Mouse (Mus musculus) ES-Bruce4 (cell line): ENCODE measurements around the gene Lrrc15.

ENCODE experiments used
- CTCF ChIP-seq: IDR thresholded peaks from one replicate; pipeline ENCODE4 v1.8.1; 2011; ENCODE audit warnings: low read depth, low read length
- POLR2A ChIP-seq: IDR thresholded peaks from one replicate; pipeline ENCODE4 v1.8.1; 2011; ENCODE audit warnings: low read length; ENCODE audit not compliant: insufficient read depth

GRCm38 (mm10) chr16:30273065-30273464, 10.0 kb downstream of the Lrrc15 start:
- TF ChIP-seq POLR2A (no peak), CTCF (no peak)
